Mouse (Mus musculus) midbrain, embryonic 12.5 days (tissue): Measurements from ENCODE around the gene Ift20. TPM values are rescaled to one million over a fixed set of nuclear protein-coding genes. Genes with fewer than 3 reads are reported as not detected.
A peak's percentile ranks its signal among the peaks of the same experiment; 100 is the strongest.

Experiments used
- ATAC-seq: fragments of 200-750 bp; cut with Nextera tagmentation; 2 replicates; pipeline ENCODE4 v1.8.0; 2017; ENCODE audit warnings: low read depth, moderate TSS enrichment, moderate library complexity; ENCODE audit not compliant: low FRiP score
- H3K27ac ChIP-seq: fragments of 300-500 bp; sonication (generic); replicated peaks from 2 replicates; pipeline ENCODE4 v1.5.1; 2016; ENCODE audit warnings: mild to moderate bottlenecking
- H3K27me3 ChIP-seq: fragments of 300-500 bp; sonication (generic); 2 replicates; pipeline ENCODE4 v1.6.1; 2016; ENCODE audit warnings: mild to moderate bottlenecking
- H3K36me3 ChIP-seq: fragments of 300-500 bp; sonication (generic); 2 replicates; pipeline ENCODE4 v1.6.1; 2016
- H3K4me1 ChIP-seq: fragments of 300-500 bp; sonication (generic); 2 replicates; pipeline ENCODE4 v1.6.1; 2016
- H3K4me2 ChIP-seq: fragments of 300-500 bp; sonication (generic); replicated peaks from 2 replicates; pipeline ENCODE4 v1.6.1; 2016; ENCODE audit warnings: mild to moderate bottlenecking, moderate library complexity
- H3K4me3 ChIP-seq: fragments of 300-500 bp; sonication (generic); 2 replicates; pipeline ENCODE4 v1.5.1; 2016; ENCODE audit warnings: mild to moderate bottlenecking
- H3K9ac ChIP-seq: fragments of 300-500 bp; sonication (generic); replicated peaks from 2 replicates; pipeline ENCODE4 v1.6.1; 2016; ENCODE audit warnings: mild to moderate bottlenecking, moderate library complexity
- H3K9me3 ChIP-seq: fragments of 300-500 bp; sonication (generic); 2 replicates; pipeline ENCODE4 v1.6.1; 2016; ENCODE audit warnings: mild to moderate bottlenecking
- WGBS: fragments of 180-500 bp; shearing (Covaris S2); methylation state at CpG from one replicate; pipeline ENCODE4 v1.1.7; 2016; 5-methylcytosine and 5-hydroxymethylcytosine counted together
- polyA plus RNA-seq: library from polyadenylated mRNA; unstranded; fragments of >200 nt; fragmentation: Nextera tagmentation; extraction: Ambion mirVana; gene quantifications from 2 replicates; pipeline ENCODE4 v1.2.1, GENCODE M21; 2016

Gene Ift20
- polyA plus RNA-seq, 1 experiment from 2014 or later: 111 TPM

DNA sequence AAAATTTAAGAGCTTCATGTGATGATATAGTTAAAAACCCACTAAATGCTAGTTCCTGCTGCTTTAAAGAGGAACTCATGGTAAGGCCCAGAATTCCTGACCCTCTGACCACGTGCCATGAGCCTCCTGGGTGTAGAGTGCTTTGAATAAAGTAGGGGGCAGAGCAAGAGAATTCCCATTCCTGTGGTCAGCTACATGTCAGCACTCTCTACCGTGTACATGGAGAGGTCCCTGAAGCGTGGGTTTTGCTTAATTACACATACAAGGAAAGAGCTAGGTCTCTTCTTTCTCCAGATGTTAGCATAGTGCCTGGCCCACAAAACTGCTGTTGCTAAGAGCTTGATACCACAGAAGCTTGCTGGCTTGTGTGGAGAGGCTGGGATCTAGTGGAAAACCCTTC is 30.7 kb upstream of the Ift20 start:
- no peak for ATAC-seq
- Histone ChIP-seq H3K27ac (no peak overlapping the region), H3K9ac (no peak overlapping the region), H3K9me3 (no peaks in the 10 kb centered on the region), H3K4me2 (no peak overlapping the region), H3K27me3 (peaks cover 10% of the 10 kb centered on the region; the same call in 1 of the 2 replicates), H3K36me3 (peaks cover 33% of the 10 kb centered on the region), H3K4me3 (no peak overlapping the region), H3K4me1 (no peaks in the 10 kb centered on the region)
- WGBS: 77% methylated on average over 3 of the region's 3 CpGs

- Histone ChIP-seq H3K27ac (no peak overlapping the region), H3K27me3 (no peaks in the 10 kb centered on the region), H3K9ac (no peak overlapping the region), H3K4me2 (no peak overlapping the region), H3K9me3 (no peaks in the 10 kb centered on the region), H3K4me3 (no peak overlapping the region), H3K4me1 (peaks cover 18% of the 10 kb centered on the region), H3K36me3 (peaks cover 38% of the 10 kb centered on the region)
- no peak for ATAC-seq
- 84% methylated on average over 5 of the region's 5 CpGs for WGBS
Observed at GRCm38 (mm10) chr11:78509148-78509547, 27.0 kb upstream of the Ift20 start.

- under 1% methylated on average over 67 of the region's 67 CpGs for WGBS
- peak within 1 kb of the TSS; percentile 79 for H3K27ac ChIP-seq
- H3K27me3 ChIP-seq: no peaks in the 10 kb centered on the region
- H3K9me3 ChIP-seq: no peaks in the 10 kb centered on the region
- peak within 1 kb of the TSS; percentile 86 for H3K9ac ChIP-seq
- peak within 1 kb of the TSS; percentile 77 for H3K4me2 ChIP-seq
- peak within 1 kb of the TSS; percentile 83 for H3K4me3 ChIP-seq
- peak; percentile 94 for ATAC-seq
- H3K4me1 ChIP-seq: peaks cover 18% of the 10 kb centered on the region
- H3K36me3 ChIP-seq: peaks cover 48% of the 10 kb centered on the region
Observed at GRCm38 (mm10) chr11:78512025-78512957, 23.9 kb upstream of the Ift20 start, which contains the start of the genes Tmem199 and Poldip2. Gene Tmem199, minus strand, starts transcription at chr11:78512172. Gene Poldip2, plus strand, starts transcription at chr11:78512193.

- Histone ChIP-seq H3K4me1 (peaks cover 18% of the 10 kb centered on the region), H3K36me3 (peaks cover 48% of the 10 kb centered on the region), H3K4me3 (peak overlapping the region; percentile 83), H3K9me3 (no peaks in the 10 kb centered on the region), H3K9ac (peak overlapping the region; percentile 86), H3K27me3 (no peaks in the 10 kb centered on the region), H3K27ac (no peak overlapping the region), H3K4me2 (peak overlapping the region; percentile 77)
- no peak for ATAC-seq
- 78% methylated on average over 3 of the region's 3 CpGs for WGBS
Observed at GRCm38 (mm10) chr11:78513106-78513790, 22.9 kb upstream of the Ift20 start.

DNA sequence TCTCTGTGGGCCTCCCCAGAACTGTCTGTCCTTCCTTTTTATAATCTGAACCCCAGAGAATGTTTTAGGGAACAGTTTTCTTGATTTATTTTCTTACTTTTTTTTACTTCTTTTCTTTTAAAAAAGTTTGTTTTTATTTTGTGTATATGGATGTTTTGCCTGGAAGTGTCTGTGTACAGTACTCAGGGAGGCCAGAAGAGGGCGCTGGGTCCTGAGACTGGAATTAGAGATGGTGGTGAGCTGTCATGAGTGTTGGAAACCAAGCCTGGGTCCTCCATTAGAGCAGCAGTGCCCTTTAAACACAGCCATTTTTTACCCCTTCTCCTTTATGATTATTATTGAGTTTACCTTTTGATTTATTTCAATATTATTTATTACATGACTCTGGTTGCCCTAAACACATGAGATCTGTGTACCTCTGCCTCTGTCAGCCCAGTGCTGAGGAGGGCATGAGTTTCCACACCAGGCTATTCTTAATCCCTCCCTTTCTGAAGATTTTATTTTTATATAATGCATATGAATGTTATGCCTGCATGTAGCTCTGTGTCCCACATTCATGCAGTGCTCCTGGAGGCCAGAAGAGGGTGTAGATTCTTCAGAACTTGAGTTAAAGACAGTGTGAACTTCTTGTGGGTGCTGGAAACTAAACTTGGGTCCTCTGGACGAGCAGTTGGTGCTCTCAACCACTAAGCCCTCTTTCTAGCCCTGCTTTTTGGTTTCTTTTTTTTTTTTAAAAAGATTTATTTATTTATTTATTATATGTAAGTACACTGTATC is 20.4 kb upstream of the Ift20 start:
- Histone ChIP-seq H3K4me1 (peaks cover 18% of the 10 kb centered on the region), H3K27ac (no peak overlapping the region), H3K9me3 (no peaks in the 10 kb centered on the region), H3K36me3 (peaks cover 61% of the 10 kb centered on the region), H3K9ac (no peak overlapping the region), H3K4me3 (no peak overlapping the region), H3K27me3 (no peaks in the 10 kb centered on the region), H3K4me2 (no peak overlapping the region)
- 67% methylated on average over 2 of the region's 2 CpGs for WGBS
- ATAC-seq: no peak

- no peak for ATAC-seq
Observed at GRCm38 (mm10) chr11:78518931-78519330, 17.2 kb upstream of the Ift20 start.

GRCm38 (mm10) chr11:78521880-78522279 is 14.3 kb upstream of the Ift20 start:
- Histone ChIP-seq H3K27me3 (no peaks in the 10 kb centered on the region), H3K27ac (no peak overlapping the region), H3K36me3 (peaks cover 92% of the 10 kb centered on the region), H3K9ac (no peak overlapping the region), H3K4me3 (no peak overlapping the region), H3K4me1 (no peaks in the 10 kb centered on the region), H3K4me2 (no peak overlapping the region), H3K9me3 (no peaks in the 10 kb centered on the region)
- no peak for ATAC-seq
- WGBS: 98% methylated on average over 3 of the region's 3 CpGs

More at GRCm38 (mm10) chr11:78518931-78519330, 17.2 kb upstream of the Ift20 start:
- H3K27me3 ChIP-seq: no peaks in the 10 kb centered on the region
- no peak overlapping the region for H3K4me2 ChIP-seq
- H3K4me1 ChIP-seq: peaks cover under 1% of the 10 kb centered on the region; the same call in 1 of the 2 replicates
- H3K9me3 ChIP-seq: no peaks in the 10 kb centered on the region
- H3K27ac ChIP-seq: no peak overlapping the region
- peaks cover 90% of the 10 kb centered on the region for H3K36me3 ChIP-seq
- 91% methylated on average over 10 of the region's 10 CpGs for WGBS
- H3K9ac ChIP-seq: no peak overlapping the region
- no peak overlapping the region for H3K4me3 ChIP-seq

DNA sequence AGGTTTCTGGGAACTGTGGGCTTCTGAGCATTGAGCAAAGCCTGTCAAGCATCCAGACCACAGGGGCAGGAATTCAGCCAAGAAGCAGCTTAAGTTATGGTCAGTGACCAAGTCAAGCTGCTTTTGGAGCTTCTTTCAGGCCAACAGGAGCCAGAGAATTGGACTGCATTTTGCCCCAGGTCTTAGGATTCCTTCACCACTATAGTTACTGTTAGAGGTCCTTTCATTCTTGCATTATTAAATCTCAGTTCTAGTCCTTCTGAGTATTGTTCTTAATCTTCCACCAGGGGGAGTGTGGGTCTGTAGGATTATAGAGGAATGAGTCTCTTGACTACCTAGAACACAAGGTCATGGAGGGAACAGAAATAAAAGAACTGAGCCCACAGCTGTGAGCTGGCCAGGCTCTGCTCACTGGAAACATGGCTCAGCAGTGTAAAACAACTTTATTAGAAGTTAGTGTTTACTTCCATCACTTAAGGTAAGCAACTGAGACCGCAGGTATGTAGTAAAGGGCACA is 13.6 kb upstream of the Ift20 start:
- WGBS: 88% methylated on average over 1 of the region's 1 CpGs
- H3K27me3 ChIP-seq: no peaks in the 10 kb centered on the region
- no peak overlapping the region for H3K4me3 ChIP-seq
- no peak overlapping the region for H3K27ac ChIP-seq
- H3K9me3 ChIP-seq: no peaks in the 10 kb centered on the region
- H3K4me2 ChIP-seq: no peak overlapping the region
- H3K4me1 ChIP-seq: no peaks in the 10 kb centered on the region
- H3K36me3 ChIP-seq: peaks cover 96% of the 10 kb centered on the region
- H3K9ac ChIP-seq: no peak overlapping the region
- no peak for ATAC-seq

DNA sequence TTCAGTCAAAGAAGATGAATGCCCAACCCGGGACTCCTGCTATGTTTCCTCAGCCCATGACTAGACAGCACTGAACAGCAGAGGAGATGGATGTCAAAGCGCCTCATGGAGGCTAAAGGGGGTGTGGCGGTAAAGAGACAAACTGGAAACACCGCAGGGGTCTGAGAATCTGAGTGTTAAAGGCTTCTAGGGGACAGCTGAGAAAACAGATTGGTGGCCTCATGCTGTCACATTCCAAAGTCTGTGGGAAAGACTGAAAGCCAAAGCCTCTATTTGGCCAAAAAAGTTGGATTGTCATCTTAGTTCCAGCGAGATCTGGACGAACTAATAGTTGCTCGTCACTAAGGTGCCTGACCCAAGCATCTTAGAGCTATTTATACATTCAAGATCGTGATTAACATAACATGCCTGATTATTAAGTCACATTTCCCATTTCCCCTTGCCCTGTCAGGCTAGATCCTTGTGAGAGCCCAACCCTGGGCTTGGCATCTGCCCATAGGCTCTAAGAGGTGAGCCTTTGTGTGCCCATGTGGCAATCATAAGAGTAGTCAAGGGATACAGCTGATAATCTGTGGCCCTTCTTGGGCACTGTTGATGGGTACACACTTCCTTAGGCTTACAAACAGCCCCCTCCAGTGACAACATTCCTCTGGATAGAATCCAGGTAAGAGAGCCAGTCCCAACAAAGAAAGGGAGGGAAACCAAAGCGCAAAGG is 12.8 kb upstream of the Ift20 start:
- H3K4me1 ChIP-seq: no peaks in the 10 kb centered on the region
- H3K9me3 ChIP-seq: no peaks in the 10 kb centered on the region
- ATAC-seq: no peak
- H3K36me3 ChIP-seq: peaks cover 96% of the 10 kb centered on the region
- no peak overlapping the region for H3K9ac ChIP-seq
- H3K4me3 ChIP-seq: no peak overlapping the region
- H3K27me3 ChIP-seq: no peaks in the 10 kb centered on the region
- no peak overlapping the region for H3K27ac ChIP-seq
- no peak overlapping the region for H3K4me2 ChIP-seq
- 78% methylated on average over 9 of the region's 9 CpGs for WGBS

- Histone ChIP-seq H3K4me3 (no peak overlapping the region), H3K9ac (no peak overlapping the region), H3K4me2 (no peak overlapping the region), H3K36me3 (peaks cover 96% of the 10 kb centered on the region), H3K27ac (no peak overlapping the region), H3K4me1 (no peaks in the 10 kb centered on the region), H3K9me3 (no peaks in the 10 kb centered on the region), H3K27me3 (no peaks in the 10 kb centered on the region)
- no peak for ATAC-seq
- 92% methylated on average over 2 of the region's 2 CpGs for WGBS
Observed at GRCm38 (mm10) chr11:78524838-78525237, 11.3 kb upstream of the Ift20 start.

GRCm38 (mm10) chr11:78528714-78529113 is 7.4 kb upstream of the Ift20 start:
- 80% methylated on average over 9 of the region's 9 CpGs for WGBS
- H3K27ac ChIP-seq: no peak overlapping the region
- no peak overlapping the region for H3K4me2 ChIP-seq
- no peak overlapping the region for H3K9ac ChIP-seq
- peaks cover 70% of the 10 kb centered on the region for H3K36me3 ChIP-seq
- no peaks in the 10 kb centered on the region for H3K9me3 ChIP-seq
- no peak overlapping the region for H3K4me3 ChIP-seq
- no peak for ATAC-seq
- no peaks in the 10 kb centered on the region for H3K4me1 ChIP-seq
- H3K27me3 ChIP-seq: no peaks in the 10 kb centered on the region
